Mouse (Mus musculus) erythroblast, embryonic 14.5 days (primary cell): Measurements from ENCODE around the gene Gm867.

ENCODE experiments used
- GATA1 ChIP-seq: IDR thresholded peaks from 2 replicates; pipeline ENCODE4 v1.6.1; 2012; ENCODE audit warnings: low read length, inconsistent platforms, mixed read lengths
- TAL1 ChIP-seq: IDR thresholded peaks from 3 replicates; pipeline ENCODE4 v1.6.1; 2012; ENCODE audit warnings: low read length, inconsistent platforms, mixed read lengths

DNA sequence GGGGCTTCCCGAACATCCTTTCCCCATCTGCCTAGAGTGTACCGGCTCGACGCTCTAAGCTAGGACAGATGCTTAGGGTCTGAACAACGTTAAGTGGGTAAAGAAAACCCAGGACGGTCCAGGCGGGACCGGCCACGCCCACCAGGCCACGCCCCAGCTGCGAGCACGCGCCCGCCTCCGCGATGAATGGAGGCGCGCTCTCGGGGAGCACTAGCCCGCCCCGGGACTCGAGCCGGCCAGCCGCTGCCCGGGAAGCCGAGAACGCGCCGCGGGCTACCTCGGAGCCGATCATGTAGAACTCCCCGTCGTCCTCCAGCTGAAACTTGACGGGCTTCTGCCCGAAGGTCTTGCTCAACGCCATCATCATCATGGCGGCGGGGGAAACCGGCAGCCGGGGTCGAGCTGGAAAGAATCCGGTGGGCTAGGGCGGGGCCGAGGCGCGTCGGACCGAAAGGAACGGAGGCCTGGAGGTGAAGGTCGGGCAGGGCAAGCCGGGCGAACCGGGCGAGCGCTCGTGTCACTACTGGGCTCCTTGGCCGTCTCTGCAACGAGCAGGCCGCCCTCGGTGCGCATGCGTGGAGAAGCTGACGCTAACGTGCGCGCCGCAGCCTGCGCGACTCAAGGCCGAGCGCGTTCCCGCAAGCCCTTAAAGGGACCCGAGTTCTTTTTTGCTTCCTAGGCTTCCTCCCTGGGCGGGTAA is 19.3 kb downstream of the Gm867 start, which contains the start of gene Smarcb1:
- TF ChIP-seq TAL1 (no peak), GATA1 (no peak)
